ENCODE assay signal across 20 mouse cellular contexts in the genomic region with DNA sequence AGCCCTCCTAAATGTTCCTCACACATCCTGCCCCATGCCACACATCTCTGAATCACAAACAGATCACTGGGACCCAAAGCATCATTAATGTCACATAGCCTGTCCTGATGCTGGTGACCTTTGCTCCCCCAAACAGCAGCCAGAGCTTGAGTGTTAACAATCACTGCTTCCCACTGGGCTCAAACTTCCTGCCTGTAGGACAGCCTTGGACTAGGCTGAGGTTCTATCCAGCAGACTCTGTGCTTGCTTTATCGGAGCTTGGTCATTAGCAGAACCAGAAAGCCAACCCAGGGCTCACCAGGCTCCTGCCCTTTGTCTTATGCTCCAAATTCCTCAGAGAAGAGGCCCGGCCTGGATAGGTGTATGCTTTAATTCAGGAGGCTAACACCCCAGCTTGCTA. TPM values are rescaled to one million over a fixed set of nuclear protein-coding genes. Genes with fewer than 3 reads are reported as not detected.
DNase-seq lines count a peak whose midpoint lies in the region; ATAC-seq and TF ChIP-seq lines count a peak whose summit lies in the region.
"Had no signal": no experiment of that assay in that cellular context is flagged by ENCODE, and none has a peak within 500 bp of the region (broad histone marks: within the 10 kb centered on the region; RNA-seq: fewer than 3 reads in every experiment).

No protein-coding gene starts in this region.

- H3K4me2 ChIP-seq in liver, embryonic 12.5 days: no peak overlapping the region
- no peak overlapping the region for H3K4me2 ChIP-seq in stomach, postnatal 0 days (replicated peaks; ENCODE audit: low read depth)
- H3K4me2 ChIP-seq: forebrain, embryonic 15.5 days; heart, embryonic 15.5 days; hindbrain, embryonic 15.5 days had no signal

- 68% methylated on average over 2 of the region's 2 CpGs for WGBS in heart, adult 2 months
- WGBS in liver, adult 2 months: 28% methylated on average over 2 of the region's 2 CpGs
- 56% methylated on average over 2 of the region's 2 CpGs for WGBS in liver, embryonic 12.5 days (ENCODE audit: insufficient replicate concordance)
- WGBS in stomach, postnatal 0 days: 81% methylated on average over 2 of the region's 2 CpGs

- TF ChIP-seq CTCF in heart, adult 2 months (IDR thresholded peaks at IDR 0.05): no peak
- no peak for TF ChIP-seq CTCF in liver, adult 2 months (IDR thresholded peaks at IDR 0.05; ENCODE audit: low read depth, low read length)
- TF ChIP-seq CTCF in stomach, postnatal 0 days (IDR thresholded peaks at IDR 0.05; ENCODE audit: low read depth): no peak

- H3K9ac ChIP-seq in heart, adult 2 months (ENCODE audit: low read depth, low read length): no peak overlapping the region
- no peak overlapping the region for H3K9ac ChIP-seq in liver, adult 2 months (ENCODE audit: low read depth, low read length)
- no peak overlapping the region for H3K9ac ChIP-seq in liver, embryonic 12.5 days
- no peak overlapping the region for H3K9ac ChIP-seq in stomach, postnatal 0 days (ENCODE audit: low read length)
- H3K9ac ChIP-seq: forebrain, embryonic 15.5 days; heart, embryonic 15.5 days; hindbrain, embryonic 15.5 days had no signal

- no peaks in the 10 kb centered on the region for H3K9me3 ChIP-seq in liver, embryonic 12.5 days (replicated peaks)
- H3K9me3 ChIP-seq in stomach, postnatal 0 days (ENCODE audit: control insufficient read depth, low read length): no peaks in the 10 kb centered on the region
- H3K9me3 ChIP-seq: embryonic facial prominence, embryonic 10.5 days; forebrain, embryonic 15.5 days; heart, embryonic 15.5 days; hindbrain, embryonic 15.5 days had no signal

- DNase-seq in heart, adult 2 months: no peak
- DNase-seq in heart, postnatal 4 days: no peak
- DNase-seq in liver, adult 2 months (ENCODE audit: extremely low read depth, low read depth, low spot score): peak; percentile 74
- no peak for DNase-seq in stomach, postnatal 0 days (ENCODE audit: low spot score)
- DNase-seq: adrenal gland, adult 2 months; adrenal gland, postnatal 25 days; cerebellum, adult 2 months; cerebellum, postnatal 10 days; gastrocnemius, postnatal 14 days had no signal

- ATAC-seq in liver, embryonic 12.5 days: no peak
- no peak for ATAC-seq in stomach, postnatal 0 days (ENCODE audit: low FRiP score, low TSS enrichment)
- ATAC-seq: forebrain, embryonic 15.5 days; intestine, embryonic 16.5 days had no signal

- no peak overlapping the region for H3K4me3 ChIP-seq in heart, adult 2 months
- no peak overlapping the region for H3K4me3 ChIP-seq in liver, adult 2 months (ENCODE audit: insufficient read depth, low read depth, low read length)
- H3K4me3 ChIP-seq in liver, embryonic 12.5 days: no peak overlapping the region
- no peak overlapping the region for H3K4me3 ChIP-seq in brown adipose tissue, adult 24 weeks (ENCODE audit: insufficient read depth, low read depth, low read length)
- H3K4me3 ChIP-seq in stomach, postnatal 0 days (ENCODE audit: low read depth, low read length): no peak overlapping the region
- H3K4me3 ChIP-seq: embryonic facial prominence, embryonic 10.5 days; forebrain, embryonic 15.5 days; heart, embryonic 15.5 days; hindbrain, embryonic 15.5 days had no signal

- H3K27ac ChIP-seq in heart, adult 2 months: peak overlapping the region; percentile 90
- H3K27ac ChIP-seq in liver, adult 2 months (replicated peaks; ENCODE audit: insufficient read depth, low read depth, low read length): no peak overlapping the region
- H3K27ac ChIP-seq in liver, embryonic 12.5 days: no peak overlapping the region
- H3K27ac ChIP-seq in brown adipose tissue, adult 24 weeks (replicated peaks; ENCODE audit: low read depth, low read length): peak overlapping the region; percentile 87
- H3K27ac ChIP-seq in stomach, postnatal 0 days (replicated peaks): peak overlapping the region; percentile 30; the same call in 1 of the 2 replicates
- H3K27ac ChIP-seq: forebrain, embryonic 15.5 days; hindbrain, embryonic 15.5 days had no signal

- H3K27me3 ChIP-seq in heart, adult 2 months (ENCODE audit: control insufficient read depth, insufficient read depth, low read length): no peaks in the 10 kb centered on the region
- no peaks in the 10 kb centered on the region for H3K27me3 ChIP-seq in liver, adult 2 months (ENCODE audit: control insufficient read depth, insufficient read depth, low read length)
- no peaks in the 10 kb centered on the region for H3K27me3 ChIP-seq in liver, embryonic 12.5 days (replicated peaks)
- no peaks in the 10 kb centered on the region for H3K27me3 ChIP-seq in stomach, postnatal 0 days (ENCODE audit: control insufficient read depth, insufficient read depth, low read length)
- H3K27me3 ChIP-seq: forebrain, embryonic 15.5 days; heart, embryonic 15.5 days; hindbrain, embryonic 15.5 days had no signal

- TF ChIP-seq EP300 in heart, adult 2 months (IDR thresholded peaks at IDR 0.05; ENCODE audit: insufficient read depth, low read depth, low read length): no peak
- no peak for TF ChIP-seq EP300 in stomach, postnatal 0 days (optimal IDR thresholded peaks at IDR 0.05)

- TF ChIP-seq POLR2A in heart, adult 2 months (IDR thresholded peaks at IDR 0.05; ENCODE audit: insufficient read depth, low read depth, low read length): no peak
- TF ChIP-seq POLR2A in liver, adult 2 months (IDR thresholded peaks at IDR 0.05; ENCODE audit: extremely low read depth, insufficient read depth, low read length): no peak

- intact Hi-C loops in heart, adult 2 months (cut with DNase I): no loop called here

- H3K79me2 ChIP-seq in heart, adult 2 months (replicated peaks; ENCODE audit: control insufficient read depth, insufficient read depth, low read length): no peaks in the 10 kb centered on the region
- H3K79me2 ChIP-seq in liver, adult 2 months (ENCODE audit: control insufficient read depth, insufficient read depth, low read length): no peaks in the 10 kb centered on the region

- H3K4me1 ChIP-seq in heart, adult 2 months (ENCODE audit: control insufficient read depth, insufficient read depth, low read length): peaks cover 42% of the 10 kb centered on the region
- H3K4me1 ChIP-seq in liver, adult 2 months (ENCODE audit: control insufficient read depth, insufficient read depth, low read length): peaks cover 30% of the 10 kb centered on the region
- peaks cover 31% of the 10 kb centered on the region for H3K4me1 ChIP-seq in liver, embryonic 12.5 days
- peaks cover 62% of the 10 kb centered on the region for H3K4me1 ChIP-seq in brown adipose tissue, adult 24 weeks (ENCODE audit: control insufficient read depth, insufficient read depth, insufficient read length, low read length)
- no peaks in the 10 kb centered on the region for H3K4me1 ChIP-seq in stomach, postnatal 0 days (replicated peaks; ENCODE audit: control insufficient read depth, insufficient read depth)
- H3K4me1 ChIP-seq: forebrain, embryonic 15.5 days; hindbrain, embryonic 15.5 days had no signal

- peaks cover 15% of the 10 kb centered on the region for H3K36me3 ChIP-seq in heart, adult 2 months (ENCODE audit: control insufficient read depth, insufficient read depth, low read length)
- H3K36me3 ChIP-seq in liver, adult 2 months (ENCODE audit: control insufficient read depth, insufficient read depth, low read length): no peaks in the 10 kb centered on the region
- H3K36me3 ChIP-seq in liver, embryonic 12.5 days: no peaks in the 10 kb centered on the region
- H3K36me3 ChIP-seq in stomach, postnatal 0 days (ENCODE audit: control insufficient read depth, insufficient read depth, low read length): no peaks in the 10 kb centered on the region
- H3K36me3 ChIP-seq: forebrain, embryonic 15.5 days; heart, embryonic 15.5 days; hindbrain, embryonic 15.5 days had no signal

RNA-seq across cellular contexts. Expression of a gene that starts 10.1 kb away (rescaled TPM):
- 10 to 100 TPM; 14.8 to 19.2 TPM for total RNA-seq in heart, adult 2 months (2021)
- polyA plus RNA-seq in heart, adult 2 months (2012; rRNA removed): 13.1 and 27.8 TPM in 2 replicates
- total RNA-seq in heart, postnatal 4 days (2021): 10 to 100 TPM; 36.7 to 43.5 TPM
- 5.6 and 7.0 TPM in 2 replicates for total RNA-seq in liver, adult 2 months (2014; rRNA removed)
- polyA plus RNA-seq in liver, adult 2 months (2012; rRNA removed): 6.6 and 7.0 TPM in 2 replicates
- polyA plus RNA-seq in liver, embryonic 12.5 days (2016; fragmentation: Nextera tagmentation; extraction: Ambion mirVana): 43.6 and 45.1 TPM in 2 replicates
- 10.3 and 10.9 TPM in 2 replicates for polyA plus RNA-seq in brown adipose tissue, adult 24 weeks (2012; ENCODE audit: insufficient read depth, insufficient read length, missing spikeins)
- polyA plus RNA-seq in stomach, postnatal 0 days (2015; fragmentation: Nextera tagmentation; extraction: Ambion mirVana): 52.4 and 54.4 TPM in 2 replicates

RNA-seq across cellular contexts. Expression of a gene that starts 11.5 kb away (rescaled TPM):
- 10 to 100 TPM; 53.5 to 86.1 TPM for total RNA-seq in heart, adult 2 months (2021)
- 32.7 and 53.0 TPM in 2 replicates for polyA plus RNA-seq in heart, adult 2 months (2012; rRNA removed)
- 10 to 100 TPM; 36.8 to 42.9 TPM for total RNA-seq in heart, postnatal 4 days (2021)
- total RNA-seq in liver, adult 2 months (2014; rRNA removed): 125 and 199 TPM in 2 replicates
- 210 and 244 TPM in 2 replicates for polyA plus RNA-seq in liver, adult 2 months (2012; rRNA removed)
- 2.2 and 3.3 TPM in 2 replicates for polyA plus RNA-seq in liver, embryonic 12.5 days (2016; fragmentation: Nextera tagmentation; extraction: Ambion mirVana)
- 39.6 and 45.2 TPM in 2 replicates for polyA plus RNA-seq in brown adipose tissue, adult 24 weeks (2012; ENCODE audit: insufficient read depth, insufficient read length, missing spikeins)
- 31.6 and 37.0 TPM in 2 replicates for polyA plus RNA-seq in stomach, postnatal 0 days (2015; fragmentation: Nextera tagmentation; extraction: Ambion mirVana)

RNA-seq across cellular contexts. Expression of a gene that starts 34.9 kb away (rescaled TPM):
- 1 to 10 TPM; 5.8 TPM for total RNA-seq in heart, adult 2 months (2021)
- polyA plus RNA-seq in heart, adult 2 months (2012; rRNA removed): 6.4 and 8.9 TPM in 2 replicates
- total RNA-seq in heart, postnatal 4 days (2021): 1 to 10 TPM; 5.4 to 6.3 TPM
- total RNA-seq in liver, adult 2 months (2014; rRNA removed): 3.1 and 3.6 TPM in 2 replicates
- polyA plus RNA-seq in liver, adult 2 months (2012; rRNA removed): 1.3 and 2.2 TPM in 2 replicates
- polyA plus RNA-seq in liver, embryonic 12.5 days (2016; fragmentation: Nextera tagmentation; extraction: Ambion mirVana): 3.3 and 4.0 TPM in 2 replicates
- polyA plus RNA-seq in brown adipose tissue, adult 24 weeks (2012; ENCODE audit: insufficient read depth, insufficient read length, missing spikeins): 3.6 and 4.2 TPM in 2 replicates
- 4.1 and 5.6 TPM in 2 replicates for polyA plus RNA-seq in stomach, postnatal 0 days (2015; fragmentation: Nextera tagmentation; extraction: Ambion mirVana)

RNA-seq across cellular contexts. Expression of a gene that starts 54.9 kb away (rescaled TPM):
- total RNA-seq in heart, adult 2 months (2021): not detected
- not detected in 2 replicates for polyA plus RNA-seq in heart, adult 2 months (2012; rRNA removed)
- total RNA-seq in heart, postnatal 4 days (2021): not detected
- total RNA-seq in liver, adult 2 months (2014; rRNA removed): not detected in 2 replicates
- not detected in 2 replicates for polyA plus RNA-seq in liver, adult 2 months (2012; rRNA removed)
- not detected in 2 replicates for polyA plus RNA-seq in liver, embryonic 12.5 days (2016; fragmentation: Nextera tagmentation; extraction: Ambion mirVana)
- polyA plus RNA-seq in brown adipose tissue, adult 24 weeks (2012; ENCODE audit: insufficient read depth, insufficient read length, missing spikeins): not detected in 2 replicates
- polyA plus RNA-seq in stomach, postnatal 0 days (2015; fragmentation: Nextera tagmentation; extraction: Ambion mirVana): not detected in 2 replicates
- total RNA-seq: adrenal gland, adult 2 months; adrenal gland, postnatal 25 days; ES-E14; gastrocnemius, postnatal 14 days had no signal
- polyA plus RNA-seq: adrenal gland, adult 2 months; cerebellum, adult 2 months; embryonic facial prominence, embryonic 10.5 days; embryonic facial prominence, embryonic 14.5 days; forebrain, embryonic 15.5 days; gonadal fat pad, adult 2 months; heart, embryonic 15.5 days; hindbrain, embryonic 11.5 days; hindbrain, embryonic 15.5 days; intestine, embryonic 16.5 days had no signal

Comparison
In these comparisons a context has a peak if more than half of its experiments do, and no peak if none do; other contexts are left out.
1. H3K27ac ChIP-seq: peak in heart, adult 2 months (single experiment), brown adipose tissue, adult 24 weeks (single experiment) and stomach, postnatal 0 days (single experiment); none in liver, adult 2 months (single experiment) and liver, embryonic 12.5 days (single experiment).